In the genomic region with DNA sequence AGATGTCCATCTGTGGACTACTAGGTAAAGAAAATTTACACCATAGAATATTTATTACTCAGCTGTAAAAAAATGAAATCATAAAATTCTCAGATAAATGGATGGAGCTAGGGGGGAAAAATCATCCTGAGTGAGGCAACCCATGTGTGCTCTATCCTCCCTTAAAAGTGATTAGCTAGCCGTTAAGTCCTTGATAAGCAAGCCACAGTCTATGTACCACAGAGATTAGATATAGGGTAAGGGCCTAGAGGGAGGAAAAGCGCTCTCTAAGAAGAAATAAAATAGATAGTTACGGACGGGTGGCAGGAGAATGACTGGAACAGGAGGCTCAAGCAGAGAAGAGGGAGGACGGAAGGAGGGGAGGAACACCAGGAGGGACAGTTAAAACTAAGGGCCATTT, we compare ENCODE assay signal across 22 mouse cellular contexts.
DNase-seq lines count a peak whose midpoint lies in the region; ATAC-seq lines count a peak whose summit lies in the region.
"Had no signal": no experiment of that assay in that cellular context is flagged by ENCODE, and none has a peak within 500 bp of the region (broad histone marks: within the 10 kb centered on the region; RNA-seq: fewer than 3 reads in every experiment).

No protein-coding gene starts in this region.

- H3K9ac ChIP-seq in liver, embryonic 11.5 days (ENCODE audit: low read depth, low read length) = no peak overlapping the region
- no peak overlapping the region for H3K9ac ChIP-seq in liver, embryonic 12.5 days
- H3K9ac ChIP-seq in liver, embryonic 16.5 days (ENCODE audit: low read depth, low read length) = no peak overlapping the region
- H3K9ac ChIP-seq: forebrain, embryonic 13.5 days; heart, embryonic 13.5 days; hindbrain, embryonic 15.5 days had no signal

- H3K4me2 ChIP-seq in liver, embryonic 11.5 days = peak overlapping the region; percentile 24
- peak overlapping the region; percentile 50 for H3K4me2 ChIP-seq in liver, embryonic 12.5 days
- H3K4me2 ChIP-seq in liver, embryonic 16.5 days (ENCODE audit: low read depth, low read length) = peak overlapping the region; percentile 17; the same call in 1 of the 2 replicates
- H3K4me2 ChIP-seq: forebrain, embryonic 13.5 days; heart, embryonic 13.5 days; hindbrain, embryonic 15.5 days had no signal

- WGBS in liver, embryonic 11.5 days = 21% methylated on average over 5 of the region's 5 CpGs
- 12% methylated on average over 5 of the region's 5 CpGs for WGBS in liver, embryonic 12.5 days (ENCODE audit: insufficient replicate concordance)
- WGBS in liver, embryonic 16.5 days (ENCODE audit: insufficient replicate concordance) = 22% methylated on average over 5 of the region's 5 CpGs

- H3K4me1 ChIP-seq in liver, embryonic 11.5 days (replicated peaks; ENCODE audit: control insufficient read depth, insufficient read depth, low read length) = peaks cover 30% of the 10 kb centered on the region
- peaks cover 56% of the 10 kb centered on the region for H3K4me1 ChIP-seq in liver, embryonic 12.5 days
- peaks cover 24% of the 10 kb centered on the region for H3K4me1 ChIP-seq in liver, embryonic 16.5 days (ENCODE audit: control insufficient read depth, low read depth, low read length)
- H3K4me1 ChIP-seq: embryonic facial prominence, embryonic 10.5 days had no signal

- H3K27me3 ChIP-seq in liver, embryonic 11.5 days (replicated peaks; ENCODE audit: control insufficient read depth, insufficient read depth, low read length) = no peaks in the 10 kb centered on the region
- no peaks in the 10 kb centered on the region for H3K27me3 ChIP-seq in liver, embryonic 12.5 days (replicated peaks)
- H3K27me3 ChIP-seq in liver, embryonic 16.5 days (ENCODE audit: control insufficient read depth, insufficient read depth, low read depth, low read length) = no peaks in the 10 kb centered on the region
- H3K27me3 ChIP-seq: forebrain, embryonic 13.5 days; heart, embryonic 13.5 days; hindbrain, embryonic 15.5 days had no signal

- DNase-seq in liver, embryonic 11.5 days (ENCODE audit: low spot score) = no peak
- DNase-seq in liver = no peak
- no peak for DNase-seq in gastrocnemius, postnatal 36 days
- no peak for DNase-seq in left cerebral cortex, postnatal 10 days (ENCODE audit: extremely low spot score in 1 of 2, low spot score in 2 of 2)
- DNase-seq in urinary bladder, postnatal 14 days (ENCODE audit: low spot score) = no peak
- DNase-seq in testis, postnatal 10 days (ENCODE audit: low spot score) = no peak
- DNase-seq: adrenal gland, adult 8-10 months; adrenal gland, postnatal 36 days; B cell, adult 2 months; cerebellum, adult 11-12 months; cerebellum, adult 9-10 months; gastrocnemius, adult 2 months; gastrocnemius, postnatal 25 days; heart, adult 11 months; heart, postnatal 36 days had no signal

- H3K27ac ChIP-seq in liver, embryonic 11.5 days (ENCODE audit: low read depth, low read length) = peak overlapping the region; percentile 70; the same call in 1 of the 2 replicates
- peak overlapping the region; percentile 78 for H3K27ac ChIP-seq in liver, embryonic 12.5 days
- peak overlapping the region; percentile 57; the same call in 1 of the 2 replicates for H3K27ac ChIP-seq in liver, embryonic 16.5 days (ENCODE audit: low read length)
- H3K27ac ChIP-seq: embryonic facial prominence, embryonic 10.5 days; forebrain, embryonic 13.5 days; gastrocnemius, adult 2 months; heart, embryonic 13.5 days; hindbrain, embryonic 15.5 days had no signal

- H3K36me3 ChIP-seq in liver, embryonic 11.5 days (ENCODE audit: control insufficient read depth, insufficient read depth, low read length) = no peaks in the 10 kb centered on the region
- no peaks in the 10 kb centered on the region for H3K36me3 ChIP-seq in liver, embryonic 12.5 days
- H3K36me3 ChIP-seq in liver, embryonic 16.5 days (ENCODE audit: control insufficient read depth, insufficient read depth) = no peaks in the 10 kb centered on the region
- H3K36me3 ChIP-seq: embryonic facial prominence, embryonic 10.5 days; heart, embryonic 13.5 days; hindbrain, embryonic 15.5 days had no signal

- intact Hi-C loops in gastrocnemius, postnatal 36 days (cut with DNase I) = no loop called here
- intact Hi-C loops in left cerebral cortex, postnatal 10 days (cut with DNase I) = no loop called here

- no peak overlapping the region for H3K4me3 ChIP-seq in liver, embryonic 11.5 days (ENCODE audit: low read depth, low read length)
- H3K4me3 ChIP-seq in liver, embryonic 12.5 days = no peak overlapping the region
- H3K4me3 ChIP-seq in liver, embryonic 16.5 days (ENCODE audit: low read depth, low read length) = no peak overlapping the region
- H3K4me3 ChIP-seq: embryonic facial prominence, embryonic 10.5 days; forebrain, embryonic 13.5 days; gastrocnemius, adult 2 months; heart, embryonic 13.5 days; hindbrain, embryonic 15.5 days had no signal

- ATAC-seq in liver, embryonic 11.5 days (replicated peaks; ENCODE audit: low FRiP score) = peak; percentile 94
- ATAC-seq in liver, embryonic 12.5 days = peak; percentile 94
- ATAC-seq in liver, embryonic 16.5 days (ENCODE audit: low read depth) = peak; percentile 93
- ATAC-seq: CD4-positive, CD25-positive, alpha-beta regulatory T cell, adult 4 months; forebrain, embryonic 13.5 days had no signal

- no peaks in the 10 kb centered on the region for H3K9me3 ChIP-seq in liver, embryonic 11.5 days (ENCODE audit: control insufficient read depth, low read length)
- H3K9me3 ChIP-seq in liver, embryonic 12.5 days (replicated peaks) = no peaks in the 10 kb centered on the region
- H3K9me3 ChIP-seq in liver, embryonic 16.5 days (replicated peaks; ENCODE audit: control insufficient read depth, low read length) = no peaks in the 10 kb centered on the region
- H3K9me3 ChIP-seq: embryonic facial prominence, embryonic 10.5 days; forebrain, embryonic 13.5 days; hindbrain, embryonic 15.5 days had no signal
